Mouse (Mus musculus) CH12F3 (cell line): Measurements from ENCODE around the gene Gm11555.
"Not testable (repeated sequence)": the region's sequence is repeated elsewhere in the genome, so short reads cannot be mapped to it uniquely, and the experiment has no call there.

Experiments used
- in situ Hi-C: fragments of 300-500 bp; cut with MboI; formaldehyde crosslinking; loops from 2 replicates; pipeline ENCODE4 v1.14.3; 2020; ENCODE audit warnings: low sequenced_read_pairs

Gene Gm11555

DNA sequence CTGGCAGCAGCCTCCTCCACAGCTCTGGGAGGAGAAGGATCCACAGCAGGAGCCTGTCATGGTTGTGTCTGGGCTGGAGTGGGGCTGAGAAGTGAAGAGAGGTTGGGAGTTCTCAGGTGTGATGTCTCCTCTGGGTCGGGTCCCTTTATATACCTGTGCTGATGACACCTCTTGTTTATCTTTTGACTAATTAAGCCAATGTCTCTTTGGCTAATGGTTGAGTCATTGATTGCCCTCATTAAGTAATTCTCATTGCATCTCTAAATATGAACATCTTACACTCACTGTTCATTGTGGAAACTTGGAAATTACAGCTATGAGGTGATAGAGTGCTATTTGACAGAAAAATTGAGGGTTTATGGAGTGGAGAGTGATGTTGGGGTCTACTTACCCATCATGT is 46.8 kb downstream of the Gm11555 start, which contains the start of gene Gm11938:
Gene Gm11938, minus strand, starts transcription at position 101 of the 400 bp plus-strand sequence.
- in situ Hi-C loops: not testable (repeated sequence)
